Mouse (Mus musculus) midbrain, embryonic 13.5 days (tissue): ENCODE results near the gene Pgap1. TPM values are rescaled to one million over a fixed set of nuclear protein-coding genes. Genes with fewer than 3 reads are reported as not detected.

Experiments
- ATAC-seq: fragments of 200-750 bp; cut with Nextera tagmentation; 2 replicates; pipeline ENCODE4 v1.8.0; 2017; ENCODE audit warnings: mild to moderate bottlenecking, moderate TSS enrichment, moderate library complexity
- H3K27ac ChIP-seq: fragments of 300-500 bp; sonication (generic); 2 replicates; pipeline ENCODE4 v1.5.1; 2015; ENCODE audit warnings: inconsistent platforms, mild to moderate bottlenecking, moderate library complexity
- H3K27me3 ChIP-seq: fragments of 300-500 bp; sonication (generic); 2 replicates; pipeline ENCODE4 v1.6.1; 2015; ENCODE audit warnings: mild to moderate bottlenecking, inconsistent platforms
- H3K36me3 ChIP-seq: fragments of 300-500 bp; sonication (generic); 2 replicates; pipeline ENCODE4 v1.6.1; 2015; ENCODE audit warnings: mild to moderate bottlenecking, inconsistent platforms
- H3K4me1 ChIP-seq: fragments of 300-500 bp; sonication (generic); replicated peaks from 2 replicates; pipeline ENCODE4 v1.6.1; 2015; ENCODE audit warnings: inconsistent platforms
- H3K4me2 ChIP-seq: fragments of 300-500 bp; sonication (generic); replicated peaks from 2 replicates; pipeline ENCODE4 v1.6.1; 2015; ENCODE audit warnings: moderate library complexity, mild to moderate bottlenecking, inconsistent platforms
- H3K4me3 ChIP-seq: fragments of 300-500 bp; sonication (generic); replicated peaks from 2 replicates; pipeline ENCODE4 v1.5.1; 2015; ENCODE audit warnings: mild to moderate bottlenecking, inconsistent platforms
- H3K9ac ChIP-seq: fragments of 300-500 bp; sonication (generic); replicated peaks from 2 replicates; pipeline ENCODE4 v1.6.1; 2015; ENCODE audit warnings: mild to moderate bottlenecking, inconsistent platforms
- H3K9me3 ChIP-seq: fragments of 300-500 bp; sonication (generic); 2 replicates; pipeline ENCODE4 v1.6.1; 2016; ENCODE audit warnings: mild to moderate bottlenecking, inconsistent platforms
- WGBS: fragments of 180-500 bp; shearing (Covaris S2); methylation state at CpG from one replicate; pipeline ENCODE4 v1.1.7; 2015; 5-methylcytosine and 5-hydroxymethylcytosine counted together
- polyA plus RNA-seq: library from polyadenylated mRNA; unstranded; fragments of >200 nt; fragmentation: Nextera tagmentation; extraction: Ambion mirVana; gene quantifications from 2 replicates; pipeline ENCODE4 v1.2.1, GENCODE M21; 2015

Gene Pgap1
- polyA plus RNA-seq: 27.5 and 27.9 TPM in 2 replicates

- H3K9me3 ChIP-seq: no peaks in the 10 kb centered on the region
- no peaks in the 10 kb centered on the region for H3K36me3 ChIP-seq
- H3K4me1 ChIP-seq: peaks cover 13% of the 10 kb centered on the region
- under 1% methylated on average over 59 of the region's 59 CpGs for WGBS
- H3K9ac ChIP-seq: peak within 1 kb of the TSS; percentile 90
- H3K4me3 ChIP-seq: peak within 1 kb of the TSS; percentile 84
- ATAC-seq: peak; percentile 100
- peak within 1 kb of the TSS; percentile 77 for H3K4me2 ChIP-seq
- H3K27me3 ChIP-seq: no peaks in the 10 kb centered on the region
- H3K27ac ChIP-seq: peak within 1 kb of the TSS; percentile 90
Measured at GRCm38 (mm10) chr1:54557301-54558229, at the start of gene Pgap1. Pgap1 (minus strand) TSS chr1:54557684.

DNA sequence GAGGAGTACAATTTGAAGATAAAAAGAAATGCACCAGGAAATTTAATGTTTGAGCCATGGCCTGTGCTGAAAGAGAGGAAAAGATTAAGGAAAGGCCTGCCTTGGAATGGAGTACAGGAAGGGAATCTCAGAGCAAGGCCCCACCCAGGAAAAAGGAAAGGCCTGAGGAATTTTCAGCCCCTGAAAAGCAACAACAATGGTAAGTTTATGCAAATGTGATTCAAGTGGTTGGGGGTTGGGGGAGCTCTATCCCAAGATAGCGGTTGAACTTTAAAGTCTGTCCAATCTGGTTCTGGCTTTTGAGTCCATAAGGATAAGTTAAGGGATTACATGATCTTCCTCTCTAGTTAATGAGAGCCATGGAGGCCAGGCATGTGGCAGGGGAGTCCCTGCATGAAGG, 49.5 kb upstream of the Pgap1 start:
- no peak overlapping the region for H3K27ac ChIP-seq
- no peaks in the 10 kb centered on the region for H3K4me1 ChIP-seq
- no peaks in the 10 kb centered on the region for H3K27me3 ChIP-seq
- H3K4me3 ChIP-seq: no peak overlapping the region
- ATAC-seq: no peak
- H3K9ac ChIP-seq: no peak overlapping the region
- 58% methylated on average over 1 of the region's 1 CpGs for WGBS
- no peaks in the 10 kb centered on the region for H3K36me3 ChIP-seq
- no peak overlapping the region for H3K4me2 ChIP-seq
- no peaks in the 10 kb centered on the region for H3K9me3 ChIP-seq

DNA sequence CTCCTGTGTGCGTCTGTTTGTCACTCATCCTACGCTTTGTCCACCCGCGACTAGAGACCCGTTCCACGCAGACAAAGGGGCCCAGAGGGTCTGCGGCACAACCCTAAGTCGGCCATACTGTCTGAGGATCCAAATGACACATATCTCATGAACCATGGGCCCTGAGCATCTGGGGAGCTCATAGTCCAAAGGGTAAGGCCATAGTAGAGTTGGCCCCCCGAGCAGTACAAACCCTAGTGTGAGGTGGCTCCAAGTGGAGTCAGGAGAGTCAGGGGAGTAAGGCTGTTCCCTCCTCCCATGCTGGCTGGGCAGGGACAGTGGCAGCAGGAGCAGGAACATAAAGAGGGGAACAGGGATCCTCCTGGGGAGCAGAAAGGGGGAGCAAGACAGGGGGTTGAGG, 44.2 kb upstream of the Pgap1 start:
- Histone ChIP-seq H3K4me1 (no peaks in the 10 kb centered on the region), H3K36me3 (no peaks in the 10 kb centered on the region), H3K27ac (no peak overlapping the region), H3K4me2 (no peak overlapping the region), H3K4me3 (no peak overlapping the region), H3K9me3 (peaks cover 5% of the 10 kb centered on the region; the same call in 1 of the 2 replicates), H3K27me3 (no peaks in the 10 kb centered on the region), H3K9ac (no peak overlapping the region)
- 97% methylated on average over 9 of the region's 9 CpGs for WGBS
- no peak for ATAC-seq

DNA sequence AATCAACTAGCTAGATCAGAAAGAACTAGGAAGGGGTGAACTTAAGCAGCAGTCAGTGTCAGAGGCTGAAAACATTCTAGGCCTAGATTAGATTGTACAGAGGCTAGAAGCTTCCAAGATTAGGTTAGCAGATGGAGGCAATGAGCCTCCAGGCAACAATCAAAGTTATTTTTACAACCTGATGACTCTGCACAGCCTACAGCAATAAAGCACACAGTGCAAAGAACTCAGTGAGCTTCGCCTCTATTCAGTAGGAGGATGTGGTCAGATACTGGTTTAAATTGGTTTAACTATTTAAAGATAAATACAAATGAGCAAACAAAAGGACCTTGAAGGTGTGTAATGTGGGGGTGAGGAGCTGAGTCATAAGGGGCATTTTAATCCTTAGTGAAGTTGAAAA, 42.8 kb upstream of the Pgap1 start:
- ATAC-seq: no peak
- 89% methylated on average over 1 of the region's 1 CpGs for WGBS
- Histone ChIP-seq H3K4me3 (no peak overlapping the region), H3K9ac (no peak overlapping the region), H3K27ac (no peak overlapping the region), H3K9me3 (peaks cover 5% of the 10 kb centered on the region; the same call in 1 of the 2 replicates), H3K36me3 (no peaks in the 10 kb centered on the region), H3K27me3 (no peaks in the 10 kb centered on the region), H3K4me1 (no peaks in the 10 kb centered on the region), H3K4me2 (no peak overlapping the region)

GRCm38 (mm10) chr1:54597594-54598217, 40.2 kb upstream of the Pgap1 start:
- no peak overlapping the region for H3K4me3 ChIP-seq
- no peak overlapping the region for H3K9ac ChIP-seq
- H3K27me3 ChIP-seq: no peaks in the 10 kb centered on the region
- peaks cover 5% of the 10 kb centered on the region; the same call in 1 of the 2 replicates for H3K9me3 ChIP-seq
- no peaks in the 10 kb centered on the region for H3K4me1 ChIP-seq
- no peak overlapping the region for H3K27ac ChIP-seq
- 90% methylated on average over 4 of the region's 4 CpGs for WGBS
- no peaks in the 10 kb centered on the region for H3K36me3 ChIP-seq
- ATAC-seq: no peak
- H3K4me2 ChIP-seq: no peak overlapping the region

GRCm38 (mm10) chr1:54596151-54596550, 38.7 kb upstream of the Pgap1 start:
- Histone ChIP-seq H3K4me1 (no peaks in the 10 kb centered on the region), H3K27ac (no peak overlapping the region), H3K9ac (no peak overlapping the region), H3K4me2 (no peak overlapping the region), H3K27me3 (no peaks in the 10 kb centered on the region), H3K4me3 (no peak overlapping the region), H3K36me3 (no peaks in the 10 kb centered on the region), H3K9me3 (peaks cover 5% of the 10 kb centered on the region; the same call in 1 of the 2 replicates)
- no peak for ATAC-seq
- WGBS: 83% methylated on average over 2 of the region's 2 CpGs

DNA sequence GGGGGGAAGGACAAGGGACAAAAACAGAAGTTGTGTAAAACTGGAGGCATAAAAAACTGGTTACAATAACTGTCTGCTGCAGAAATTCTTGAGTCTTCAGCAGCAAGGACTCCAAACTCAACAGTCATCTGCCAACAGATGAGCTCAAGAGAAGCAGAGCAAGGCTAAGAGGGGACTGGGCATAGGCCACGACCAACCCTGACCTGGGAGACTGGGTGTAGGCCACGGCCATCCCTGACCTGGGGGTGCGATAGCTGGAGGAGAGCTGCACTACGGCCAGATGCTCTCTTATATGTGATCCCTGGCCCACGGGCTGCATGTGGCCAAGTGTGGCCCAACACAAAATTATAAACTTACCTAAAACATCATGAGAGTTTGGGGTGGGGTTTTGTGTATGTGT, 29.6 kb upstream of the Pgap1 start:
- H3K9ac ChIP-seq: no peak overlapping the region
- no peak overlapping the region for H3K27ac ChIP-seq
- H3K4me2 ChIP-seq: no peak overlapping the region
- WGBS: 91% methylated on average over 5 of the region's 5 CpGs
- no peak overlapping the region for H3K4me3 ChIP-seq
- H3K9me3 ChIP-seq: no peaks in the 10 kb centered on the region
- peaks cover 17% of the 10 kb centered on the region for H3K4me1 ChIP-seq
- H3K36me3 ChIP-seq: no peaks in the 10 kb centered on the region
- ATAC-seq: no peak
- H3K27me3 ChIP-seq: no peaks in the 10 kb centered on the region

- WGBS: 45% methylated on average over 5 of the region's 5 CpGs
- Histone ChIP-seq H3K9me3 (no peaks in the 10 kb centered on the region), H3K27me3 (no peaks in the 10 kb centered on the region), H3K4me3 (no peak overlapping the region), H3K4me1 (peaks cover 17% of the 10 kb centered on the region), H3K36me3 (no peaks in the 10 kb centered on the region), H3K9ac (no peak overlapping the region), H3K4me2 (no peak overlapping the region), H3K27ac (no peak overlapping the region)
- peak; percentile 40; the same call in 1 of the 2 replicates for ATAC-seq
Measured at GRCm38 (mm10) chr1:54585971-54586555, 28.6 kb upstream of the Pgap1 start.

- H3K36me3 ChIP-seq: no peaks in the 10 kb centered on the region
- no peak overlapping the region for H3K4me3 ChIP-seq
- ATAC-seq: peak; percentile 58
- H3K9me3 ChIP-seq: no peaks in the 10 kb centered on the region
- H3K4me2 ChIP-seq: peak overlapping the region; percentile 22; the same call in 1 of the 2 replicates
- H3K4me1 ChIP-seq: peaks cover 17% of the 10 kb centered on the region
- no peak overlapping the region for H3K9ac ChIP-seq
- 0 out of 2 replicates have a peak overlapping the region, but pooled peaks have one; percentile 10 for H3K27ac ChIP-seq
- H3K27me3 ChIP-seq: no peaks in the 10 kb centered on the region
- WGBS: 5% methylated on average over 9 of the region's 9 CpGs
Measured at GRCm38 (mm10) chr1:54585278-54585846, 27.9 kb upstream of the Pgap1 start.

GRCm38 (mm10) chr1:54584588-54585277, 27.2 kb upstream of the Pgap1 start:
- H3K4me1 ChIP-seq: peaks cover 17% of the 10 kb centered on the region
- ATAC-seq: peak; percentile 31; the same call in 1 of the 2 replicates
- WGBS: 47% methylated on average over 2 of the region's 2 CpGs
- no peaks in the 10 kb centered on the region for H3K9me3 ChIP-seq
- H3K36me3 ChIP-seq: no peaks in the 10 kb centered on the region
- H3K4me2 ChIP-seq: no peak overlapping the region
- no peaks in the 10 kb centered on the region for H3K27me3 ChIP-seq
- H3K4me3 ChIP-seq: no peak overlapping the region
- H3K9ac ChIP-seq: no peak overlapping the region
- 0 out of 2 replicates have a peak overlapping the region, but pooled peaks have one; percentile 10 for H3K27ac ChIP-seq
